Comparison of ENCODE assay signal across 9 mouse cellular contexts in genomic region chr8:87660029-87660915, GRCm38 (mm10).
DNase-seq lines count a peak whose midpoint lies in the region; ATAC-seq and TF ChIP-seq lines count a peak whose summit lies in the region.
"Had no signal": no experiment of that assay in that cellular context is flagged by ENCODE, and none has a peak within 500 bp of the region (broad histone marks: within the 10 kb centered on the region; RNA-seq: fewer than 3 reads in every experiment).

No protein-coding gene starts in this region.

- peaks cover 20% of the 10 kb centered on the region; the same call in 1 of the 2 replicates for H3K4me1 ChIP-seq in heart, postnatal 0 days (ENCODE audit: control insufficient read depth, insufficient read depth)
- H3K4me1 ChIP-seq in hindbrain, embryonic 13.5 days (replicated peaks), result peaks cover 79% of the 10 kb centered on the region
- H3K4me1 ChIP-seq in midbrain, embryonic 15.5 days, result peaks cover 65% of the 10 kb centered on the region

- DNase-seq in heart, postnatal 0 days (ENCODE audit: low spot score), result no peak
- DNase-seq in heart, adult 9 months (ENCODE audit: low spot score in 2 of 2), result no peak
- DNase-seq in brain, embryonic 14.5 days (ENCODE audit: low read depth), result peak; percentile 89
- DNase-seq in layer of hippocampus, postnatal 14 days (ENCODE audit: low spot score in 2 of 2), result no peak
- no peak for DNase-seq in frontal cortex, postnatal 10 days (ENCODE audit: low spot score in 2 of 2)
- no peak for DNase-seq in heart, postnatal 25 days (ENCODE audit: low spot score)
- DNase-seq: cerebellum, adult 11-12 months had no signal

- peak overlapping the region; percentile 14 for H3K4me3 ChIP-seq in heart, postnatal 0 days (ENCODE audit: low read depth, low read length)
- peak overlapping the region; percentile 20 for H3K4me3 ChIP-seq in hindbrain, embryonic 13.5 days
- peak overlapping the region; percentile 22 for H3K4me3 ChIP-seq in midbrain, embryonic 15.5 days

- peaks cover 59% of the 10 kb centered on the region for H3K27me3 ChIP-seq in heart, postnatal 0 days (ENCODE audit: control insufficient read depth, insufficient read depth, low read length)
- peaks cover 20% of the 10 kb centered on the region for H3K27me3 ChIP-seq in hindbrain, embryonic 13.5 days
- H3K27me3 ChIP-seq in midbrain, embryonic 15.5 days (replicated peaks), result no peaks in the 10 kb centered on the region; the same call in 1 of the 2 replicates

- 8% methylated on average over 43 of the region's 43 CpGs for WGBS in heart, postnatal 0 days
- 3% methylated on average over 43 of the region's 43 CpGs for WGBS in hindbrain, embryonic 13.5 days
- WGBS in midbrain, embryonic 15.5 days, result 4% methylated on average over 43 of the region's 43 CpGs

- no peak overlapping the region for H3K9ac ChIP-seq in heart, postnatal 0 days (replicated peaks; ENCODE audit: low read depth, low read length)
- H3K9ac ChIP-seq in hindbrain, embryonic 13.5 days, result peak overlapping the region; percentile 61
- peak overlapping the region; percentile 36 for H3K9ac ChIP-seq in midbrain, embryonic 15.5 days

- no peak for ATAC-seq in heart, postnatal 0 days (ENCODE audit: insufficient read depth, low read depth)
- peak; percentile 49 for ATAC-seq in hindbrain, embryonic 13.5 days (ENCODE audit: low FRiP score)
- ATAC-seq in midbrain, embryonic 15.5 days (replicated peaks), result peak; percentile 21

- no peak for TF ChIP-seq CTCF in heart, postnatal 0 days (IDR thresholded peaks at IDR 0.05; ENCODE audit: low read depth)
- no peak for TF ChIP-seq CTCF in brain, embryonic 14.5 days (IDR thresholded peaks at IDR 0.05; ENCODE audit: borderline replicate concordance, extremely low read depth, insufficient read depth, insufficient read length)

- H3K36me3 ChIP-seq in heart, postnatal 0 days (replicated peaks; ENCODE audit: control insufficient read depth, insufficient read depth, low read length), result no peaks in the 10 kb centered on the region
- no peaks in the 10 kb centered on the region for H3K36me3 ChIP-seq in hindbrain, embryonic 13.5 days
- no peaks in the 10 kb centered on the region for H3K36me3 ChIP-seq in midbrain, embryonic 15.5 days (replicated peaks)

- intact Hi-C loops in heart, postnatal 25 days (cut with DNase I), result loop anchor here (5.0 kb wide), 2 partner anchors 92 to 307 kb away; no protein-coding TSS in a partner anchor

- no peak overlapping the region for H3K27ac ChIP-seq in heart, postnatal 0 days (ENCODE audit: low read depth)
- H3K27ac ChIP-seq in hindbrain, embryonic 13.5 days, result peak overlapping the region; percentile 88
- peak overlapping the region; percentile 74 for H3K27ac ChIP-seq in midbrain, embryonic 15.5 days

- TF ChIP-seq POLR2A in brain, embryonic 14.5 days (IDR thresholded peaks at IDR 0.05; ENCODE audit: borderline replicate concordance, extremely low read depth, insufficient read depth, insufficient read length, poor library complexity, severe bottlenecking), result no peak

- H3K4me2 ChIP-seq in heart, postnatal 0 days (ENCODE audit: low read depth, low read length), result peak overlapping the region; percentile 7; the same call in 1 of the 2 replicates
- H3K4me2 ChIP-seq in hindbrain, embryonic 13.5 days, result peak overlapping the region; percentile 53
- H3K4me2 ChIP-seq in midbrain, embryonic 15.5 days, result peak overlapping the region; percentile 51

- no peak for TF ChIP-seq EP300 in heart, postnatal 0 days (IDR thresholded peaks at IDR 0.05; ENCODE audit: low read depth)

- no peaks in the 10 kb centered on the region for H3K9me3 ChIP-seq in heart, postnatal 0 days (replicated peaks; ENCODE audit: control insufficient read depth, low read length)
- no peaks in the 10 kb centered on the region for H3K9me3 ChIP-seq in hindbrain, embryonic 13.5 days
- H3K9me3 ChIP-seq in midbrain, embryonic 15.5 days, result no peaks in the 10 kb centered on the region
